Mouse (Mus musculus) ES-Bruce4 (cell line): ENCODE measurements around the gene Smim11.

ENCODE experiments used
- CTCF ChIP-seq: IDR thresholded peaks from one replicate; pipeline ENCODE4 v1.8.1; 2011; ENCODE audit warnings: low read depth, low read length
- EP300 ChIP-seq: IDR thresholded peaks from 2 replicates; pipeline ENCODE4 v1.6.1; 2011; ENCODE audit warnings: low read depth, low read length; ENCODE audit not compliant: insufficient read depth
- POLR2A ChIP-seq: IDR thresholded peaks from one replicate; pipeline ENCODE4 v1.8.1; 2011; ENCODE audit warnings: low read length; ENCODE audit not compliant: insufficient read depth

- TF ChIP-seq POLR2A (no peak), CTCF (no peak), EP300 (no peak)
Measured at GRCm38 (mm10) chr16:92274516-92274915, 26.6 kb upstream of the Smim11 start.
